Mouse (Mus musculus) heart, embryonic 11.5 days (tissue): ENCODE measurements around the gene Rad23b. TPM values are rescaled to one million over a fixed set of nuclear protein-coding genes. Genes with fewer than 3 reads are reported as not detected.

Source experiments
- ATAC-seq: fragments of 200-750 bp; cut with Nextera tagmentation; replicated peaks from 2 replicates; pipeline ENCODE4 v1.8.0; 2017; ENCODE audit warnings: moderate library complexity; ENCODE audit not compliant: insufficient number of reproducible peaks, low FRiP score, low TSS enrichment
- H3K27ac ChIP-seq: fragments of 300-500 bp; sonication (generic); 2 replicates; pipeline ENCODE4 v1.5.1; 2014; ENCODE audit warnings: mild to moderate bottlenecking, low read depth, low read length
- H3K27me3 ChIP-seq: fragments of 300-500 bp; sonication (generic); 2 replicates; pipeline ENCODE4 v1.6.1; 2014; ENCODE audit warnings: mild to moderate bottlenecking, low read length, mixed read lengths; ENCODE audit not compliant: control insufficient read depth, insufficient read depth
- H3K36me3 ChIP-seq: fragments of 300-500 bp; sonication (generic); 2 replicates; pipeline ENCODE4 v1.6.1; 2014; ENCODE audit warnings: mild to moderate bottlenecking, low read length, moderate library complexity, mixed read lengths; ENCODE audit not compliant: control insufficient read depth, insufficient read depth
- H3K4me1 ChIP-seq: fragments of 300-500 bp; sonication (generic); 2 replicates; pipeline ENCODE4 v1.6.1; 2014; ENCODE audit warnings: low read length; ENCODE audit not compliant: control insufficient read depth, insufficient read depth
- H3K4me2 ChIP-seq: fragments of 300-500 bp; sonication (generic); 2 replicates; pipeline ENCODE4 v1.6.1; 2014; ENCODE audit warnings: mild to moderate bottlenecking, moderate library complexity
- H3K4me3 ChIP-seq: fragments of 300-500 bp; sonication (generic); 2 replicates; pipeline ENCODE4 v1.5.1; 2014; ENCODE audit warnings: low read depth, low read length
- H3K9ac ChIP-seq: fragments of 300-500 bp; sonication (generic); 2 replicates; pipeline ENCODE4 v1.6.1; 2014; ENCODE audit warnings: mild to moderate bottlenecking, low read depth, low read length, moderate library complexity
- H3K9me3 ChIP-seq: fragments of 300-500 bp; sonication (generic); replicated peaks from 2 replicates; pipeline ENCODE4 v1.6.1; 2016; ENCODE audit warnings: low read length; ENCODE audit not compliant: control insufficient read depth
- WGBS: fragments of 180-500 bp; shearing (Covaris S2); extraction: QIAGEN DNeasy Blood & Tissue Kit; methylation state at CpG from one replicate; pipeline ENCODE4 v1.1.7; 2014; ENCODE audit not compliant: insufficient replicate concordance; 5-methylcytosine and 5-hydroxymethylcytosine counted together
- polyA plus RNA-seq: library from polyadenylated mRNA; unstranded; fragments of >200 nt; fragmentation: Nextera tagmentation; extraction: Ambion mirVana; gene quantifications from 2 replicates; pipeline ENCODE4 v1.2.1, GENCODE M21; 2014

Gene Rad23b
- polyA plus RNA-seq, 1 experiment from 2014 or later: 71.3 TPM

DNA sequence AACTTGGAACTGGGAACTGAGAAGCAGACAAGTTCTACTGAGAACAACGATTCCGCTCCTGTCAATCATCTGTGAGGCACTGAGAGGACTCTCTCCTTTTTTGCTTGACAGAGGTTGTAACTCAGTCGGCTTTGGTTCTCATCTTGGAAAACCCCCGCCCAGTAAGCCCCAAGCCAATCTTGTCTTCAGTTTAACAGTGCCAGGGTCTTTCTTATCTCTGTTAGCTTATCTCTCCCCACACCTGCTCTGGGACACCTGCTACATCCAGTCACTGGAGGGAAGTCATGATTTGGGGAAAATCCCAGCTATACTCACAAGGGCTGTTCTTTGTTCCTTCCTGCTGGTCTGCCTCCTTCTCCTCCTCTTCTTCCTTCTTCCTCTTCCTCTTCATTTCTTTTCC lies 76.4 kb downstream of the Rad23b start:
- no peak overlapping the region for H3K27ac ChIP-seq
- ATAC-seq: no peak
- no peaks in the 10 kb centered on the region for H3K36me3 ChIP-seq
- no peaks in the 10 kb centered on the region for H3K27me3 ChIP-seq
- no peak overlapping the region for H3K4me3 ChIP-seq
- H3K9ac ChIP-seq: no peak overlapping the region
- no peaks in the 10 kb centered on the region for H3K4me1 ChIP-seq
- 45% methylated on average over 4 of the region's 4 CpGs for WGBS
- no peaks in the 10 kb centered on the region for H3K9me3 ChIP-seq
- no peak overlapping the region for H3K4me2 ChIP-seq

Other genes starting within 250 kb of the Rad23b start
- 3.3 and 4.0 TPM in 2 replicates for gene Klf4, start 182.4 kb downstream of the Rad23b start, polyA plus RNA-seq